Mouse (Mus musculus): ENCODE results near the gene Tmem115. TPM values are rescaled to one million over a fixed set of nuclear protein-coding genes. Genes with fewer than 3 reads are reported as not detected.

Tmem115 gene
- polyA plus RNA-seq, 1 experiment: 43.4 TPM

- Histone ChIP-seq H3K4me3 (no peak within 1 kb of the TSS), H3K36me3 (ENCODE audit: control insufficient read depth, insufficient read depth) (no peaks in the 10 kb centered on the region)
- TF ChIP-seq MYOD1 (IDR thresholded peaks at IDR 0.05; ENCODE audit: control insufficient read depth in 1 of 3, insufficient read length in 2 of 3, low read depth in 2 of 3) (peak in 2 of 3 experiments; percentile 54 to 60), POLR2A (IDR thresholded peaks at IDR 0.05; ENCODE audit: insufficient read length, low read depth) (no peak), E2F4 (IDR thresholded peaks at IDR 0.05; ENCODE audit: insufficient read depth) (no peak), TCF12 (IDR thresholded peaks at IDR 0.05; ENCODE audit: insufficient read depth, poor library complexity, severe bottlenecking) (no peak), SRF (IDR thresholded peaks at IDR 0.05; ENCODE audit: control insufficient read depth, insufficient read length, low read depth) (no peak), USF1 (IDR thresholded peaks at IDR 0.05; ENCODE audit: low read depth) (no peak), MYOG (IDR thresholded peaks at IDR 0.05; ENCODE audit: control insufficient read depth in 1 of 3, insufficient read depth in 1 of 3, insufficient read length in 2 of 3, low read depth in 2 of 3) (peak in 2 of 3 experiments; percentile 21 to 38), REST (IDR thresholded peaks at IDR 0.05; ENCODE audit: insufficient read depth, insufficient read length) (no peak), POLR2AphosphoS2 (IDR thresholded peaks at IDR 0.05; ENCODE audit: insufficient read length, low read depth) (no peak), MAX (IDR thresholded peaks at IDR 0.05; ENCODE audit: low read depth) (no peak), CEBPB (IDR thresholded peaks at IDR 0.05; ENCODE audit: insufficient read depth, poor library complexity, severe bottlenecking) (no peak), TCF3 (IDR thresholded peaks at IDR 0.05; ENCODE audit: insufficient read length, low read depth) (no peak)
Observed at GRCm38 (mm10) chr9:107547026-107547425, 13.3 kb downstream of the Tmem115 start, which contains the start of gene Zmynd10. Gene Zmynd10, plus strand, starts transcription at chr9:107547298.

GRCm38 (mm10) chr9:107547957-107548356 lies 14.2 kb downstream of the Tmem115 start:
- TF ChIP-seq MAX (IDR thresholded peaks at IDR 0.05; ENCODE audit: low read depth) (no peak), SRF (IDR thresholded peaks at IDR 0.05; ENCODE audit: control insufficient read depth, insufficient read length, low read depth) (no peak), POLR2AphosphoS2 (IDR thresholded peaks at IDR 0.05; ENCODE audit: insufficient read length, low read depth) (no peak), CEBPB (IDR thresholded peaks at IDR 0.05; ENCODE audit: insufficient read depth, poor library complexity, severe bottlenecking) (no peak), TCF3 (IDR thresholded peaks at IDR 0.05; ENCODE audit: insufficient read length, low read depth) (no peak), USF1 (IDR thresholded peaks at IDR 0.05; ENCODE audit: low read depth) (no peak), MYOG (IDR thresholded peaks at IDR 0.05; ENCODE audit: control insufficient read depth in 1 of 3, insufficient read depth in 1 of 3, insufficient read length in 2 of 3, low read depth in 2 of 3) (no peak), REST (IDR thresholded peaks at IDR 0.05; ENCODE audit: insufficient read depth, insufficient read length) (no peak), TCF12 (IDR thresholded peaks at IDR 0.05; ENCODE audit: insufficient read depth, poor library complexity, severe bottlenecking) (no peak), POLR2A (IDR thresholded peaks at IDR 0.05; ENCODE audit: insufficient read length, low read depth) (no peak), MYOD1 (IDR thresholded peaks at IDR 0.05; ENCODE audit: control insufficient read depth in 1 of 3, insufficient read length in 2 of 3, low read depth in 2 of 3) (no peak), E2F4 (IDR thresholded peaks at IDR 0.05; ENCODE audit: insufficient read depth) (no peak)
- Histone ChIP-seq H3K4me3 (no peak overlapping the region), H3K4me2 (ENCODE audit: low read depth) (no peak overlapping the region), H3K79me2 (ENCODE audit: control insufficient read depth, insufficient read depth) (peaks cover 5% of the 10 kb centered on the region), H3ac (ENCODE audit: control insufficient read depth, insufficient read length) (no peak overlapping the region), H3K27me3 (ENCODE audit: control insufficient read depth, insufficient read depth, insufficient read length) (no peaks in the 10 kb centered on the region), H3K36me3 (ENCODE audit: control insufficient read depth, insufficient read depth) (no peaks in the 10 kb centered on the region)

More at GRCm38 (mm10) chr9:107547026-107547425, 13.3 kb downstream of the Tmem115 start, which contains the start of gene Zmynd10:
- Histone ChIP-seq H3ac (ENCODE audit: control insufficient read depth, insufficient read length) (no peak within 1 kb of the TSS), H3K79me2 (ENCODE audit: control insufficient read depth, insufficient read depth) (no peaks in the 10 kb centered on the region), H3K4me2 (ENCODE audit: low read depth) (peak within 1 kb of the TSS; percentile 63), H3K27me3 (ENCODE audit: control insufficient read depth, insufficient read depth, insufficient read length) (no peaks in the 10 kb centered on the region)

- Histone ChIP-seq H3K79me2 (ENCODE audit: control insufficient read depth, insufficient read depth) (peaks cover 13% of the 10 kb centered on the region), H3K36me3 (ENCODE audit: control insufficient read depth, insufficient read depth) (no peaks in the 10 kb centered on the region), H3K4me2 (ENCODE audit: low read depth) (no peak overlapping the region), H3ac (ENCODE audit: control insufficient read depth, insufficient read length) (no peak overlapping the region), H3K27me3 (ENCODE audit: control insufficient read depth, insufficient read depth, insufficient read length) (no peaks in the 10 kb centered on the region), H3K4me3 (no peak overlapping the region)
- no peak for TF ChIP-seq POLR2A (IDR thresholded peaks at IDR 0.05; ENCODE audit: insufficient read length, low read depth)
- no peak for TF ChIP-seq CEBPB (IDR thresholded peaks at IDR 0.05; ENCODE audit: insufficient read depth, poor library complexity, severe bottlenecking)
- TF ChIP-seq POLR2AphosphoS2 (IDR thresholded peaks at IDR 0.05; ENCODE audit: insufficient read length, low read depth): no peak
- TF ChIP-seq REST (IDR thresholded peaks at IDR 0.05; ENCODE audit: insufficient read depth, insufficient read length): no peak
- TF ChIP-seq TCF12 (IDR thresholded peaks at IDR 0.05; ENCODE audit: insufficient read depth, poor library complexity, severe bottlenecking): no peak
- no peak for TF ChIP-seq MAX (IDR thresholded peaks at IDR 0.05; ENCODE audit: low read depth)
- TF ChIP-seq E2F4 (IDR thresholded peaks at IDR 0.05; ENCODE audit: insufficient read depth): no peak
- no peak for TF ChIP-seq TCF3 (IDR thresholded peaks at IDR 0.05; ENCODE audit: insufficient read length, low read depth)
- no peak for TF ChIP-seq SRF (IDR thresholded peaks at IDR 0.05; ENCODE audit: control insufficient read depth, insufficient read length, low read depth)
- no peak for TF ChIP-seq USF1 (IDR thresholded peaks at IDR 0.05; ENCODE audit: low read depth)
- TF ChIP-seq MYOD1 (IDR thresholded peaks at IDR 0.05; ENCODE audit: control insufficient read depth in 1 of 3, insufficient read length in 2 of 3, low read depth in 2 of 3): no peak
- no peak for TF ChIP-seq MYOG (IDR thresholded peaks at IDR 0.05; ENCODE audit: control insufficient read depth in 1 of 3, insufficient read depth in 1 of 3, insufficient read length in 2 of 3, low read depth in 2 of 3)
Observed at GRCm38 (mm10) chr9:107548820-107549219, 15.1 kb downstream of the Tmem115 start.

GRCm38 (mm10) chr9:107549297-107550074 lies 15.7 kb downstream of the Tmem115 start:
- peaks cover 14% of the 10 kb centered on the region for H3K79me2 ChIP-seq (ENCODE audit: control insufficient read depth, insufficient read depth)
- H3K4me3 ChIP-seq: no peak overlapping the region
- no peak overlapping the region for H3ac ChIP-seq (ENCODE audit: control insufficient read depth, insufficient read length)
- no peak for TF ChIP-seq MYOD1 (IDR thresholded peaks at IDR 0.05; ENCODE audit: control insufficient read depth in 1 of 3, insufficient read length in 2 of 3, low read depth in 2 of 3)
- TF ChIP-seq E2F4 (IDR thresholded peaks at IDR 0.05; ENCODE audit: insufficient read depth): no peak
- no peak for TF ChIP-seq TCF12 (IDR thresholded peaks at IDR 0.05; ENCODE audit: insufficient read depth, poor library complexity, severe bottlenecking)
- no peak for TF ChIP-seq TCF3 (IDR thresholded peaks at IDR 0.05; ENCODE audit: insufficient read length, low read depth)
- TF ChIP-seq SRF (IDR thresholded peaks at IDR 0.05; ENCODE audit: control insufficient read depth, insufficient read length, low read depth): no peak
- no peak for TF ChIP-seq USF1 (IDR thresholded peaks at IDR 0.05; ENCODE audit: low read depth)
- TF ChIP-seq MAX (IDR thresholded peaks at IDR 0.05; ENCODE audit: low read depth): no peak
- no peak for TF ChIP-seq POLR2A (IDR thresholded peaks at IDR 0.05; ENCODE audit: insufficient read length, low read depth)
- TF ChIP-seq POLR2AphosphoS2 (IDR thresholded peaks at IDR 0.05; ENCODE audit: insufficient read length, low read depth): no peak
- no peak for TF ChIP-seq REST (IDR thresholded peaks at IDR 0.05; ENCODE audit: insufficient read depth, insufficient read length)
- TF ChIP-seq MYOG (IDR thresholded peaks at IDR 0.05; ENCODE audit: control insufficient read depth in 1 of 3, insufficient read depth in 1 of 3, insufficient read length in 2 of 3, low read depth in 2 of 3): no peak
- no peak for TF ChIP-seq CEBPB (IDR thresholded peaks at IDR 0.05; ENCODE audit: insufficient read depth, poor library complexity, severe bottlenecking)
- H3K4me2 ChIP-seq (ENCODE audit: low read depth): no peak overlapping the region
- no peaks in the 10 kb centered on the region for H3K36me3 ChIP-seq (ENCODE audit: control insufficient read depth, insufficient read depth)
- H3K27me3 ChIP-seq (ENCODE audit: control insufficient read depth, insufficient read depth, insufficient read length): no peaks in the 10 kb centered on the region
